Mouse (Mus musculus) layer of hippocampus, postnatal 25 days (tissue): ENCODE data around the gene Sva. TPM values are rescaled to one million over a fixed set of nuclear protein-coding genes. Genes with fewer than 3 reads are reported as not detected.

Experiments
- DNase-seq, 2 experiments: peaks; one replicate each; pipeline ENCODE4 v3.0.0; 2022; ENCODE audit warnings: mixed read lengths in 2 of 2, low spot score in 1 of 2; ENCODE audit errors: extremely low spot score in 1 of 2
- total RNA-seq, 2 experiments: library from RNA; stranded (reverse); gene quantifications; 2 replicates each; pipeline ENCODE4 v1.2.3; 2021

Sva gene
- total RNA-seq, result not detected

DNA sequence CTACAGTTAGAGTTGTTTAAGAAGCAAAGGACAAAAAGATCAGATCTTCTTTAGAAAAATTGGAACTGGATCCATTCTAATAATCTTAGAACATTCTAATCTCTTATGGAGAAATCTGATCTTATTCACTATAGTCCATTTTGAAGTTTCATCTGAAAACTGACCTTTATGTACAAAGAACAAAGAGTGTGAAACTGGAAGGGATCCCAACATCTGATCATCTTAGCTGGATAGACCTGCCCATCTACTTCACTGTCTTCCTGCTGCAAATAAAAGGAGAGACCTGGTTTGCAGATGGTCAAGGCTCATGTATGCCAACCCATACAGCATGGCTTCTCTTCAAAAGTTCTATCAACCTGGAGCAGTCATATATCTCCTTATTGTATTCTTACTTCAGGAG, at the start of gene Sva:
Gene Sva (plus strand): TSS at position 301 of the 400 bp plus-strand sequence.
- DNase-seq, result no peak

Other genes with a start within 250 kb of the Sva start
- gene Pip, start 190.9 kb upstream of the Sva start, total RNA-seq, result not detected
- not detected for gene Sval2, start 185.4 kb upstream of the Sva start, total RNA-seq
- gene Sval1, start 86.8 kb upstream of the Sva start, total RNA-seq, result not detected
- not detected for gene Sval3, start 70.3 kb upstream of the Sva start, total RNA-seq
- gene Tas2r139, start 102.5 kb downstream of the Sva start, total RNA-seq, result not detected
- not detected for gene Tas2r144, start 176.9 kb downstream of the Sva start, total RNA-seq
- 10 to 100 TPM; 10.2 to 13.7 TPM for gene Gstk1, start 207.5 kb downstream of the Sva start, total RNA-seq
- gene Tmem139, start 223.6 kb downstream of the Sva start, total RNA-seq, result not detected
- gene Casp2, start 226.6 kb downstream of the Sva start, total RNA-seq, result 10 to 100 TPM; 16.5 to 25.5 TPM
- gene Clcn1, start 248.3 kb downstream of the Sva start, total RNA-seq, result 1 to 10 TPM; 2.7 to 2.8 TPM